Mouse (Mus musculus): ENCODE measurements around the gene Igfbp7. TPM values are rescaled to one million over a fixed set of nuclear protein-coding genes. Genes with fewer than 3 reads are reported as not detected.

The Igfbp7 gene
- total and polyA plus RNA-seq, 3 experiments = 0.07 TPM; not detected in 2

- H3K9ac ChIP-seq (ENCODE audit: control insufficient read depth, low read depth, low read length, poor library complexity, severe bottlenecking) = no peak overlapping the region
- H3K27ac ChIP-seq (ENCODE audit: control insufficient read depth, low read depth, low read length) = no peak overlapping the region
- H3K27me3 ChIP-seq (ENCODE audit: control insufficient read depth in 1 of 2, insufficient read depth in 2 of 2, low read length in 2 of 2) = peaks cover 0 to 2% of the 10 kb centered on the region in 2 experiments; a peak in 2 of 4 replicates
- H3K4me1 ChIP-seq (ENCODE audit: control insufficient read depth in 1 of 2, insufficient read depth in 2 of 2, low read length in 2 of 2) = no peaks in the 10 kb centered on the region
- no peak for DNase-seq (ENCODE audit: low read depth, low spot score)
- no peaks in the 10 kb centered on the region for H3K9me3 ChIP-seq (replicated peaks; ENCODE audit: insufficient read depth, low read length)
- no peaks in the 10 kb centered on the region for H3K36me3 ChIP-seq (ENCODE audit: control insufficient read depth in 1 of 2, insufficient read depth in 2 of 2, low read length in 2 of 2)
- no peaks in the 10 kb centered on the region for H3K79me2 ChIP-seq (ENCODE audit: control insufficient read depth, insufficient read depth, low read length, poor library complexity)
- no peak for TF ChIP-seq USF1 (IDR thresholded peaks at IDR 0.05; ENCODE audit: low read depth, low read length)
- no peak for TF ChIP-seq TCF12 (IDR thresholded peaks at IDR 0.05; ENCODE audit: low read depth, low read length)
- TF ChIP-seq MYC (IDR thresholded peaks at IDR 0.05; ENCODE audit: low read depth, low read length) = no peak
- no peak for TF ChIP-seq TAL1 (IDR thresholded peaks at IDR 0.05; ENCODE audit: low read length)
- TF ChIP-seq MEF2A (IDR thresholded peaks at IDR 0.05; ENCODE audit: extremely low read depth, insufficient replicate concordance, low read depth, low read length, poor library complexity, severe bottlenecking) = no peak
- no peak for TF ChIP-seq KAT2A (conservative IDR thresholded peaks at IDR 0.05; ENCODE audit: low read depth, low read length)
- no peak for TF ChIP-seq GABPA (IDR thresholded peaks at IDR 0.05; ENCODE audit: low read depth, low read length)
- TF ChIP-seq CHD1 (IDR thresholded peaks at IDR 0.05; ENCODE audit: low read depth, low read length) = no peak
- TF ChIP-seq SMC3 (IDR thresholded peaks at IDR 0.05; ENCODE audit: low read depth, low read length) = no peak
- TF ChIP-seq CHD2 (IDR thresholded peaks at IDR 0.05; ENCODE audit: low read length) = no peak
- no peak overlapping the region for H3K4me3 ChIP-seq (ENCODE audit: control insufficient read depth in 1 of 2, insufficient read depth in 1 of 2, low read depth in 2 of 2, low read length in 2 of 2)
Measured at GRCm38 (mm10) chr5:77445431-77445830, 37.6 kb upstream of the Igfbp7 start.

GRCm38 (mm10) chr5:77443889-77444573 lies 36.2 kb upstream of the Igfbp7 start:
- DNase-seq (ENCODE audit: low read depth, low spot score) = no peak
- TF ChIP-seq SIN3A (IDR thresholded peaks at IDR 0.05; ENCODE audit: low read length) = no peak
- TF ChIP-seq ZC3H11A (IDR thresholded peaks at IDR 0.05; ENCODE audit: low read depth, low read length) = no peak
- no peak for TF ChIP-seq GATA1 (IDR thresholded peaks at IDR 0.05; ENCODE audit: low read depth, low read length)
- TF ChIP-seq MAZ (IDR thresholded peaks at IDR 0.05; ENCODE audit: low read depth, low read length) = no peak
- no peak for TF ChIP-seq MAFK (IDR thresholded peaks at IDR 0.05; ENCODE audit: borderline replicate concordance, low read depth, low read length)
- TF ChIP-seq GABPA (IDR thresholded peaks at IDR 0.05; ENCODE audit: low read depth, low read length) = no peak
- TF ChIP-seq NELFE (IDR thresholded peaks at IDR 0.05; ENCODE audit: low read depth, low read length) = no peak
- TF ChIP-seq TCF12 (IDR thresholded peaks at IDR 0.05; ENCODE audit: low read depth, low read length) = no peak
- TF ChIP-seq RAD21 (IDR thresholded peaks at IDR 0.05; ENCODE audit: low read depth, low read length) = no peak
- TF ChIP-seq USF2 (IDR thresholded peaks at IDR 0.05; ENCODE audit: borderline replicate concordance in 1 of 2, insufficient read depth in 1 of 2, low read depth in 1 of 2, low read length in 2 of 2) = no peak
- no peak for TF ChIP-seq MEF2A (IDR thresholded peaks at IDR 0.05; ENCODE audit: extremely low read depth, insufficient replicate concordance, low read depth, low read length, poor library complexity, severe bottlenecking)
- TF ChIP-seq E2F4 (IDR thresholded peaks at IDR 0.05; ENCODE audit: borderline replicate concordance, low read depth, low read length) = no peak
- TF ChIP-seq TAL1 (IDR thresholded peaks at IDR 0.05; ENCODE audit: low read length) = no peak
- TF ChIP-seq UBTF (IDR thresholded peaks at IDR 0.05; ENCODE audit: borderline replicate concordance, insufficient read depth, low read depth, low read length) = no peak
- TF ChIP-seq MXI1 (IDR thresholded peaks at IDR 0.05; ENCODE audit: low read depth, low read length) = no peak
- no peaks in the 10 kb centered on the region for H3K79me2 ChIP-seq (ENCODE audit: control insufficient read depth, insufficient read depth, low read length, poor library complexity)
- H3K9me3 ChIP-seq (replicated peaks; ENCODE audit: insufficient read depth, low read length) = no peaks in the 10 kb centered on the region
- no peak overlapping the region for H3K9ac ChIP-seq (ENCODE audit: control insufficient read depth, low read depth, low read length, poor library complexity, severe bottlenecking)
- H3K4me3 ChIP-seq (ENCODE audit: control insufficient read depth in 1 of 2, insufficient read depth in 1 of 2, low read depth in 2 of 2, low read length in 2 of 2) = no peak overlapping the region
- H3K27me3 ChIP-seq (ENCODE audit: control insufficient read depth in 1 of 2, insufficient read depth in 2 of 2, low read length in 2 of 2) = peaks cover 0 to 2% of the 10 kb centered on the region in 2 experiments; a peak in 2 of 4 replicates
- no peaks in the 10 kb centered on the region for H3K4me1 ChIP-seq (ENCODE audit: control insufficient read depth in 1 of 2, insufficient read depth in 2 of 2, low read length in 2 of 2)
- no peak overlapping the region for H3K27ac ChIP-seq (ENCODE audit: control insufficient read depth, low read depth, low read length)
- no peaks in the 10 kb centered on the region for H3K36me3 ChIP-seq (ENCODE audit: control insufficient read depth in 1 of 2, insufficient read depth in 2 of 2, low read length in 2 of 2)

Measured in MEL (cell line).